Mouse (Mus musculus): ENCODE results near the gene Panx2. TPM values are rescaled to one million over a fixed set of nuclear protein-coding genes. Genes with fewer than 3 reads are reported as not detected.

The Panx2 gene
- total RNA-seq, 2 experiments from 2014 or later = 131 to 143 TPM

GRCm38 (mm10) chr15:89122649-89123366 lies 63.3 kb downstream of the Panx2 start, which contains the start of gene Tubgcp6:
Gene Tubgcp6 (minus strand): TSS chr15:89123112.
- peak; percentile 95 to 96 for DNase-seq (ENCODE audit: low spot score in 2 of 2)

Other genes starting within 250 kb of the Panx2 start
- 10 to 100 TPM in 1 of 2 experiments, 1 to 10 TPM in 1; 9.2 to 12.0 TPM for gene Alg12, start 240.4 kb upstream of the Panx2 start, total RNA-seq (2021)
- gene Creld2, start 240.1 kb upstream of the Panx2 start, total RNA-seq (2021) = 10 to 100 TPM; 17.3 to 26.1 TPM
- 10 to 100 TPM; 40.8 to 48.4 TPM for gene Pim3, start 197.5 kb upstream of the Panx2 start, total RNA-seq (2021)
- 1 to 10 TPM; 2.0 to 2.9 TPM for gene Ttll8, start 105.3 kb upstream of the Panx2 start, total RNA-seq (2021)
- gene Mlc1, start 80.7 kb upstream of the Panx2 start, total RNA-seq (2021) = 100 to 1,000 TPM; 132 to 137 TPM
- gene Mov10l1, start 76.8 kb upstream of the Panx2 start, total RNA-seq (2021) = not detected
- gene Trabd, start 15.4 kb downstream of the Panx2 start, total RNA-seq (2021) = 10 to 100 TPM; 20.7 to 21.3 TPM
- 10 to 100 TPM; 20.8 to 20.9 TPM for gene Selenoo, start 29.4 kb downstream of the Panx2 start, total RNA-seq (2021)
- 10 to 100 TPM; 28.1 to 28.9 TPM for gene Tubgcp6, start 63.4 kb downstream of the Panx2 start, total RNA-seq (2021)
- gene Hdac10, start 69.0 kb downstream of the Panx2 start, total RNA-seq (2021) = 10 to 100 TPM; 14.6 to 14.9 TPM
- gene Mapk12, start 81.0 kb downstream of the Panx2 start, total RNA-seq (2021) = 1 to 10 TPM; 3.5 to 5.4 TPM
- 10 to 100 TPM; 23.2 to 24.9 TPM for gene Mapk11, start 89.9 kb downstream of the Panx2 start, total RNA-seq (2021)
- gene Plxnb2, start 121.1 kb downstream of the Panx2 start, total RNA-seq (2021) = 10 to 100 TPM; 60.1 to 74.0 TPM
- gene Dennd6b, start 136.8 kb downstream of the Panx2 start, total RNA-seq (2021) = 10 to 100 TPM; 29.9 to 35.5 TPM
- 100 to 1,000 TPM; 157 to 167 TPM for gene Ppp6r2, start 151.8 kb downstream of the Panx2 start, total RNA-seq (2021)

Data from layer of hippocampus, postnatal 14 days (tissue).